Mouse (Mus musculus) midbrain, postnatal 0 days (tissue): Measurements from ENCODE around the gene Suclg2. TPM values are rescaled to one million over a fixed set of nuclear protein-coding genes. Genes with fewer than 3 reads are reported as not detected.

Experiments
- ATAC-seq: fragments of 200-750 bp; cut with Nextera tagmentation; 2 replicates; pipeline ENCODE4 v1.8.0; 2017; ENCODE audit warnings: moderate number of reproducible peaks, mild to moderate bottlenecking, moderate TSS enrichment, moderate library complexity; ENCODE audit not compliant: low FRiP score
- DNase-seq: peaks from one replicate; pipeline ENCODE4 v3.0.0-alpha.2; 2015; ENCODE audit warnings: low spot score
- H3K27ac ChIP-seq: fragments of 300-500 bp; sonication (generic); 2 replicates; pipeline ENCODE4 v1.5.1; 2014; ENCODE audit warnings: low read depth, mild to moderate bottlenecking, low read length, mixed read lengths
- H3K27me3 ChIP-seq: fragments of 300-500 bp; sonication (generic); 2 replicates; pipeline ENCODE4 v1.6.1; 2014; ENCODE audit warnings: low read length, control low read depth, mixed read lengths; ENCODE audit not compliant: insufficient read depth
- H3K36me3 ChIP-seq: fragments of 300-500 bp; sonication (generic); 2 replicates; pipeline ENCODE4 v1.6.1; 2014; ENCODE audit warnings: low read length, control low read depth, mixed read lengths; ENCODE audit not compliant: insufficient read depth
- H3K4me1 ChIP-seq: fragments of 300-500 bp; sonication (generic); 2 replicates; pipeline ENCODE4 v1.6.1; 2014; ENCODE audit warnings: mild to moderate bottlenecking, control low read depth, antibody characterized with exemption, low read length, mixed read lengths; ENCODE audit not compliant: insufficient read depth
- H3K4me2 ChIP-seq: fragments of 300-500 bp; sonication (generic); 2 replicates; pipeline ENCODE4 v1.6.1; 2014; ENCODE audit warnings: low read depth, mild to moderate bottlenecking, low read length, mixed read lengths; ENCODE audit not compliant: poor library complexity, severe bottlenecking
- H3K4me3 ChIP-seq: fragments of 300-500 bp; sonication (generic); 2 replicates; pipeline ENCODE4 v1.5.1; 2014; ENCODE audit warnings: low read depth, mild to moderate bottlenecking, low read length, moderate library complexity
- H3K9ac ChIP-seq: fragments of 300-500 bp; sonication (generic); replicated peaks from 2 replicates; pipeline ENCODE4 v1.6.1; 2014; ENCODE audit warnings: mild to moderate bottlenecking, low read length, moderate library complexity, mixed read lengths; ENCODE audit not compliant: poor library complexity, severe bottlenecking
- H3K9me3 ChIP-seq: fragments of 300-500 bp; sonication (generic); 2 replicates; pipeline ENCODE4 v1.6.1; 2016; ENCODE audit warnings: low read length, control low read depth
- CTCF ChIP-seq: IDR thresholded peaks from 2 replicates; pipeline ENCODE4 v1.5.1; 2016; ENCODE audit warnings: antibody characterized with exemption, mild to moderate bottlenecking
- WGBS: fragments of 180-500 bp; shearing (Covaris S2); extraction: QIAGEN DNeasy Blood & Tissue Kit; methylation state at CpG from one replicate; pipeline ENCODE4 v1.1.7; 2014; 5-methylcytosine and 5-hydroxymethylcytosine counted together
- polyA plus RNA-seq: library from polyadenylated mRNA; unstranded; fragments of >200 nt; fragmentation: Nextera tagmentation; extraction: Ambion mirVana; gene quantifications from 2 replicates; pipeline ENCODE4 v1.2.1, GENCODE M21; 2015
- total RNA-seq: library from RNA; depleted of rRNA; stranded (reverse); fragments of >200 nt; gene quantifications from 2 replicates; pipeline ENCODE4 v1.2.3, GENCODE M21; 2014

Suclg2 gene
- total and polyA plus RNA-seq, 2 experiments from 2014 or later, result 14.4 to 15.7 TPM

DNA sequence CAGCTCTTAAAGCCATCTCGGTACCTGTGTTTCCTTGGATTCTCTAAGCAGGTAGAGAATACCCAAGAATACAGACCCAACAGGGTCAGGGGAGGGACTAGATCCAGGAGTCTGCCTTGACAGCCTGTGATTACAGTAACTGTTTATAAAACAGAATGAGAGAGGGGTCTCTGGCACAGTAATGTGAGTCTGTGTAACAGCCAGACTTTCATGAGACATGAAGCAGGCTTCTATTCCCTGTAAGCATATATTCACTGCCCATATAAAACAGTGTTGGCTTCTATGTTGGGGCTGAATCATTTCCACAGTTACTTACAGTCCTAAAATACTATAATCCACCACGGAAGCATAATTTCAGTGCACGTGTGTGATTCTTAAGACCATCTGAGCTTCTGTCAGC, 19.3 kb downstream of the Suclg2 start:
- DNase-seq, result no peak
- Histone ChIP-seq H3K27me3 (no peaks in the 10 kb centered on the region), H3K27ac (no peak overlapping the region), H3K4me1 (no peaks in the 10 kb centered on the region), H3K9ac (no peak overlapping the region), H3K9me3 (no peaks in the 10 kb centered on the region), H3K36me3 (no peaks in the 10 kb centered on the region), H3K4me3 (no peak overlapping the region), H3K4me2 (no peak overlapping the region)
- ATAC-seq, result no peak
- WGBS, result 84% methylated on average over 3 of the region's 3 CpGs
- no peak for TF ChIP-seq CTCF

- no peak for TF ChIP-seq CTCF
- WGBS, result 33% methylated on average over 5 of the region's 6 CpGs
- H3K4me1 ChIP-seq, result no peaks in the 10 kb centered on the region
- no peak overlapping the region for H3K27ac ChIP-seq
- no peak overlapping the region for H3K4me2 ChIP-seq
- no peak overlapping the region for H3K4me3 ChIP-seq
- no peaks in the 10 kb centered on the region for H3K9me3 ChIP-seq
- H3K9ac ChIP-seq, result no peak overlapping the region
- H3K36me3 ChIP-seq, result no peaks in the 10 kb centered on the region
- H3K27me3 ChIP-seq, result no peaks in the 10 kb centered on the region
- DNase-seq, result no peak
- ATAC-seq, result no peak
These were observed 20.0 kb downstream of the Suclg2 start for GRCm38 (mm10) chr6:95698536-95699162.

GRCm38 (mm10) chr6:95694910-95695309, 23.7 kb downstream of the Suclg2 start:
- no peak overlapping the region for H3K27ac ChIP-seq
- WGBS, result 69% methylated on average over 4 of the region's 4 CpGs
- no peak overlapping the region for H3K4me2 ChIP-seq
- ATAC-seq (no peak), DNase-seq (no peak)
- no peaks in the 10 kb centered on the region for H3K9me3 ChIP-seq
- H3K4me3 ChIP-seq, result no peak overlapping the region
- no peak for TF ChIP-seq CTCF
- no peak overlapping the region for H3K9ac ChIP-seq
- H3K27me3 ChIP-seq, result no peaks in the 10 kb centered on the region
- no peaks in the 10 kb centered on the region for H3K36me3 ChIP-seq
- no peaks in the 10 kb centered on the region for H3K4me1 ChIP-seq

DNA sequence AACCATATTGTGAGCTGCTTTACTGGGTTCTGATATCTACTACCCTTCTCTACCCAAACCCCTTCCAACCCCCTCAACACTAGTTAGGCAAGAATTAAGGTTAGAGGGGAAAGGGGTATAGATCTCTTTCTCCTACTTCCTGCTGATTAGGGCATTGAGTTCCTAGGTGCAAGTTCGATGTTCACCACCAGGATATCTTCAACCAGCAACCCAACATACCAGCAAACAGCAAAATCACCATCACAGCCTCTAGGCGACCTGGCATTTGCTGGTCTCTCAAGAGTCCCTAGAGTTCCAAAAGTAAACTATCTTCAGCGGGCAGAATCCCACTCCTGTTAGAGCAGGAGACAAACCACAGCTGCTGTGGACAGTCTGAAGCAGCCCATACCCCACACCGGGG, 33.4 kb downstream of the Suclg2 start:
- H3K4me3 ChIP-seq, result no peak overlapping the region
- no peaks in the 10 kb centered on the region for H3K27me3 ChIP-seq
- no peaks in the 10 kb centered on the region for H3K4me1 ChIP-seq
- H3K9me3 ChIP-seq, result no peaks in the 10 kb centered on the region
- no peak overlapping the region for H3K9ac ChIP-seq
- TF ChIP-seq CTCF, result peak; percentile 8; the same call in 1 of the 2 replicates
- no peak overlapping the region for H3K4me2 ChIP-seq
- no peak for ATAC-seq
- no peak for DNase-seq
- H3K36me3 ChIP-seq, result no peaks in the 10 kb centered on the region
- WGBS, result 82% methylated on average over 4 of the region's 4 CpGs
- no peak overlapping the region for H3K27ac ChIP-seq

GRCm38 (mm10) chr6:95679718-95680117, 38.9 kb downstream of the Suclg2 start:
- Histone ChIP-seq H3K4me1 (peaks cover 4% of the 10 kb centered on the region; the same call in 1 of the 2 replicates), H3K9ac (no peak overlapping the region), H3K36me3 (no peaks in the 10 kb centered on the region), H3K4me2 (no peak overlapping the region), H3K27ac (no peak overlapping the region), H3K27me3 (no peaks in the 10 kb centered on the region), H3K9me3 (no peaks in the 10 kb centered on the region), H3K4me3 (no peak overlapping the region)
- no peak for TF ChIP-seq CTCF
- ATAC-seq (no peak), DNase-seq (no peak)
- WGBS, result 86% methylated on average over 3 of the region's 3 CpGs

DNA sequence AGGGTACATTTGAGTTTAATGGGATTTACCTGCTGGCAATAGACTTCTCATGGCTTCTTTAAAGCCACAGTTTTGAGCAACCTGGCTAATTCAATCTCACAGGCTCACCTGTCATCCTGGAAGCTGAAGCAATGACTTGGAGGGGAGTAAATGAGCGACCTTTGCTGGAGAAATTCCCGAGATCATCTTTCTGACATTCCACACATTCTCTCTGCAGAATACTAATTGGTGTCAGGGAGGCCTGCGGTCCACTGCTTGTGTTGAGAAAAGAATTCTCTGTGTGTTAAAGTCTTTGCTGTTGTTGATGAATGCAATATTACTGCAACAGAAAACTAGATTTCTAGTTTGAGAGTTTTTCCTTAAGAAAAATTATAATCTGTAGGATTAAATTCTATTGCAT, 39.3 kb downstream of the Suclg2 start:
- WGBS, result 51% methylated on average over 3 of the region's 3 CpGs
- DNase-seq (no peak), ATAC-seq (no peak)
- Histone ChIP-seq H3K9ac (no peak overlapping the region), H3K27ac (no peak overlapping the region), H3K27me3 (no peaks in the 10 kb centered on the region), H3K4me1 (peaks cover 4% of the 10 kb centered on the region; the same call in 1 of the 2 replicates), H3K4me2 (no peak overlapping the region), H3K36me3 (no peaks in the 10 kb centered on the region), H3K4me3 (no peak overlapping the region), H3K9me3 (no peaks in the 10 kb centered on the region)
- TF ChIP-seq CTCF, result no peak
